Mouse (Mus musculus) bone marrow macrophage, adult 2 months (primary cell): ENCODE results near the gene Glyat. TPM values are rescaled to one million over a fixed set of nuclear protein-coding genes. Genes with fewer than 3 reads are reported as not detected.
"Not testable (repeated sequence)": the region's sequence is repeated elsewhere in the genome, so short reads cannot be mapped to it uniquely, and the experiment has no call there.

Experiments
- H3K27ac ChIP-seq: 2 replicates; pipeline ENCODE4 v1.5.1; 2012; ENCODE audit warnings: low read depth, low read length; ENCODE audit not compliant: insufficient read depth
- H3K4me1 ChIP-seq: 2 replicates; pipeline ENCODE4 v1.6.1; 2012; ENCODE audit warnings: low read length; ENCODE audit not compliant: control insufficient read depth, insufficient read depth
- H3K4me3 ChIP-seq: 2 replicates; pipeline ENCODE4 v1.5.1; 2012; ENCODE audit warnings: mild to moderate bottlenecking, low read length, moderate library complexity; ENCODE audit not compliant: insufficient read depth
- CTCF ChIP-seq: IDR thresholded peaks from 2 replicates; pipeline ENCODE4 v1.5.1; 2012; ENCODE audit warnings: low read depth, mild to moderate bottlenecking, low read length, moderate library complexity
- POLR2A ChIP-seq: IDR thresholded peaks from 2 replicates; pipeline ENCODE4 v1.6.1; 2012; ENCODE audit warnings: mild to moderate bottlenecking, low read depth, low read length, borderline replicate concordance
- polyA plus RNA-seq: library from polyadenylated mRNA; stranded (reverse); fragments of >200 nt; gene quantifications from 2 replicates; pipeline ENCODE4 v1.2.4, GENCODE M21; 2012; ENCODE audit not compliant: missing spikeins, insufficient read depth, insufficient read length

Glyat gene
- polyA plus RNA-seq, 1 experiment = not detected

DNA sequence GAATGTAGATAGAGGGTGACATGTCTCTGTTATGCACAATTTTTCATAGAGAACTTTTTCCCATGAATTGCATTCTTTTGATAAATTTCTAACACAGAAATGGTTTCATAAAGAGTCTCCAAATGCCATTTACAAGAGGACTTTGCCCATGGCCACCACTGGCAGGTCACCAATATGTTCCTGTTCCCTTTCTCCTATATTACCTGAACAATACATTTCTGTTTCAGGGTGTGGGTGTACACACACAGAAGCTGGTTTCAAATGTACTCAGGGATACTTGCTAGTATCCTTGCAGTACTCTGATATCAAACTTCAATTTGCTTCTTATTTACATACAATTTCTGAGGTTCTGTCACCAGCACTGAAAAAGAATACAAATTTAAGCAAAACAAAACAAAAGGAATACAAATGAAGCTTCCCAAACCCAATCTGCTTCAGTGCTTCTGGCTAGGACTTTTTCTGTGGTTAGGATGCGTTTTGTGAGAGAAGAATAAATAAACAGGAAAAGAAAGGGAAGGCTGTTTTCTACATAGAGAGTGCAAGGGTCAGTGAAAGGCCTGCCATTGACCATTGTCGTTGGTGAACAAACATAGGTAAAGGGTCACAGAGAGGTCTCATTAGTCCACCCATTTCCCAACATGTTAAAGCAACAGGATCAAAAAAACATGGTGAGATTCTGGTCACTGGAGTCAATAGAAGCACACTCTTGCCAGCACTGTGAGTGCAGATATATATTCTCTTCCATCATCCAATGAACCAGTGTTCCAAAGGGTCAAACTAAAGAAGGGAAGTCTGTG is 32.2 kb upstream of the Glyat start:
- Histone ChIP-seq H3K27ac (no peak overlapping the region), H3K4me1 (peaks cover 7% of the 10 kb centered on the region), H3K4me3 (no peak overlapping the region)
- TF ChIP-seq CTCF (no peak), POLR2A (no peak)

DNA sequence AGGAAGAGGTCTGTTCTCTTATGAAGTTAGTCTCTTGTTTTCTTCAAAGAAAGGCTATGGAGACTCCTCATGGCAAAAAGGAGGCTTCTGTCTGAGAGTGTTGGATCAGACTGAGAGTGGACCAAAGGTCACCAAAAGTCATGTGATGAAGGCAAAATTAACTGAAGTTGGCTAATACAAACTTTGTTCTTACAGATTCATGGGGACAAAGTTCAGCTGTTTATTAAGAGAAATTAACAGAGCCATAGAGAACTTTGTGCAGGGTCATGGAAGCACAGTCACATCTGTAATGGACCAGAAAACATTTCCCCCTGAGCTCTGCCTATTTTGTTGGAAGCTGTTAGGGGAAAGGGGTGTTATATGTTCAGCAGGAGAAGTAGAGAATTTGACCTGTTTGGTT is 24.8 kb upstream of the Glyat start:
- no peaks in the 10 kb centered on the region for H3K4me1 ChIP-seq
- no peak overlapping the region for H3K4me3 ChIP-seq
- TF ChIP-seq POLR2A (no peak), CTCF (no peak)
- H3K27ac ChIP-seq = no peak overlapping the region

GRCm38 (mm10) chr19:12613646-12614045 is 19.5 kb upstream of the Glyat start:
- no peak overlapping the region for H3K27ac ChIP-seq
- H3K4me3 ChIP-seq = no peak overlapping the region
- TF ChIP-seq CTCF = no peak
- no peak for TF ChIP-seq POLR2A
- no peaks in the 10 kb centered on the region for H3K4me1 ChIP-seq

GRCm38 (mm10) chr19:12634259-12634658 is 1.2 kb downstream of the Glyat start:
- H3K27ac ChIP-seq = no peak overlapping the region
- H3K4me1 ChIP-seq = peaks cover 8% of the 10 kb centered on the region
- TF ChIP-seq POLR2A = no peak
- TF ChIP-seq CTCF = no peak
- H3K4me3 ChIP-seq = no peak overlapping the region

DNA sequence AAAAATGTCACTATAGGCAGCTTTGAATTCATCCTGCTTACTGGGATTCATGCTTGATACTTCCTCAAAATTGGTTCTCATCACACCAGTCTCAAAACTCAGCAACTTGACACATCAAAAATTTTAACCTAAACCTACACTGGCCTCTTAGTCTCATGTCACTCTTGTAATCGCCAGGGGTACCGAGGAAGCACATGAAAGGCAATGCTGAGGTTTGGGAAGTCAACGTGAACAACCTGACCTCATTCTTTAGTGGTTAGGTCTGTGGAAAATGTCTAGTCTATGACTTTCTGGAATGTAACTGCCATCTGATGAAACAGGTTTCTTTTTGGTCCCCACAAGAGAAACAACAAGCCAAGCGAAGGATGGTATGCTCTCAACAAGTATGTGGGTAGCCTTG is 1.9 kb downstream of the Glyat start:
- TF ChIP-seq POLR2A (no peak), CTCF (no peak)
- Histone ChIP-seq H3K4me1 (peaks cover 8% of the 10 kb centered on the region), H3K27ac (no peak overlapping the region), H3K4me3 (no peak overlapping the region)

- no peak overlapping the region for H3K27ac ChIP-seq
These were observed 3.8 kb downstream of the Glyat start for GRCm38 (mm10) chr19:12636863-12637262.

DNA sequence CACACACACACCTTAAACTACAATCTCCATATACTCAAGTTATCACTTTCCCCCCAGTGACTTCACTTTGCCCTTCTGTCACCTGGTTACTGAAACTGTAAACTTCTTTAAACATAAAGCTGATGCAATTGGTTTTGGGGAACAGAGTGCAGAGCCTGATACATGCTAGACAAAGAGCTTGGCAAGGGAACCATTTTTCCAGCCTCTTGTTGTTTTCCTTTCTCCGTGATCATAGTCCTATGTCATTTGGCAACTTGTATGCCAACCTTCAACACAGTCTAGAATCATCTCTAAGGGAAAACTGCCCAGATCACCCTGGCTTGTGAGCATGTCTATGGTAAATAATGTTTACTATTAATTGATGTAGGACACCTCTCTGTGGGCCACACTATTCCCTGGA is 4.9 kb downstream of the Glyat start:
- Histone ChIP-seq H3K27ac (no peak overlapping the region), H3K4me1 (peaks cover 3% of the 10 kb centered on the region), H3K4me3 (no peak overlapping the region)
- TF ChIP-seq CTCF (no peak), POLR2A (no peak)

More at GRCm38 (mm10) chr19:12636863-12637262, 3.8 kb downstream of the Glyat start:
- H3K4me3 ChIP-seq = no peak overlapping the region
- TF ChIP-seq POLR2A (no peak), CTCF (no peak)
- H3K4me1 ChIP-seq = peaks cover 8% of the 10 kb centered on the region

DNA sequence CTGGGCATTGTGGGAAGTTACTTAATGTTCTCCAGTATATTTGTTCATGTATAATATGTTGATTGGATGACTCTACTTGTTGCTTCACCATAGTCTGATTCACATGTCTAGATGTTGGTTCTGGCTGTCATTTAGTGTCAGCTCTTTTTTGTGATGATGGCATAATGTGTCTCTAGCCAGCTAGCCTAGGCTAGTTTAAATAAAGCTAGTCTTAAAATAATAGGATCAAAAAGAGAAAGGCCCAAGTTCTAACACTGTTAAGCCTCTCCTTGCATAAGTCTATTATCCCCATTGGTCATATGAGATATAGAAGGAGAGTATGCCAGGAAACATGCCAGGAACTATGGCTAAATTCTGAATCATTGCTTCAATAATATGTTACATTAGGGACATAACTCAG is 16.4 kb downstream of the Glyat start:
- no peak overlapping the region for H3K27ac ChIP-seq
- H3K4me3 ChIP-seq = no peak overlapping the region
- TF ChIP-seq POLR2A (no peak), CTCF (no peak)
- H3K4me1 ChIP-seq = no peaks in the 10 kb centered on the region

- Histone ChIP-seq H3K27ac (no peak overlapping the region), H3K4me1 (no peaks in the 10 kb centered on the region), H3K4me3 (no peak overlapping the region)
- no peak for TF ChIP-seq POLR2A
- no peak for TF ChIP-seq CTCF
These were observed 33.0 kb downstream of the Glyat start for GRCm38 (mm10) chr19:12666156-12666555.

DNA sequence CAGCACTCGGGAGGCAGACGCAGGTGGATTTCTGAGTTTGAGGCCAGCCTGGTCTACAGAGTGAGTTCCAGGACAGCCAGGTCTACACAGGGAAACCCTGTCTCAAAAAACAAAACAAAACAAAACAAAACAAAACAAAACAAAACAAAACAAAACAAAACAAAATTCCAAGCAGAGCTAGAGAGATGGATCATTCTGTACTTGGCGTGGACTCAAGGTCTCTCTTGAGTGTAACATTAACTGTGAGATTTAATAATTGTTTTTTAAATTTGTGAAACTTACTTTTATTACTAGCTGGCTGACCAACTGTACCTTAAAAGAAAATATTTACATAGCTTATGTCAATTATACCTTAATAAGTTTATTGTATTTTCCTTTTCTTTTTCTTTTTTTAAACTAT is 35.5 kb downstream of the Glyat start:
- H3K4me3 ChIP-seq, H3K4me1 ChIP-seq, H3K27ac ChIP-seq: not testable (repeated sequence)

- H3K27ac ChIP-seq = no peak within 1 kb of the TSS
- no peak for TF ChIP-seq CTCF
- TF ChIP-seq POLR2A = no peak
- no peaks in the 10 kb centered on the region for H3K4me1 ChIP-seq
These were observed 37.0 kb downstream of the Glyat start, which contains the start of gene Olfr1442 for GRCm38 (mm10) chr19:12670139-12670538. Gene Olfr1442 (plus strand): TSS chr19:12670439.

More at GRCm38 (mm10) chr19:12670139-12670538, 37.0 kb downstream of the Glyat start, which contains the start of gene Olfr1442:
- H3K4me3 ChIP-seq = no peak within 1 kb of the TSS
